Mouse (Mus musculus): Measurements from ENCODE around the gene Stx16. TPM values are rescaled to one million over a fixed set of nuclear protein-coding genes. Genes with fewer than 3 reads are reported as not detected.

Stx16 gene
- total and polyA plus RNA-seq, 2 experiments from 2014 or later = 10.5 to 35.4 TPM

GRCm38 (mm10) chr2:174132413-174132969, 56.4 kb downstream of the Stx16 start:
- WGBS = 89% methylated on average over 8 of the region's 8 CpGs
- H3K36me3 ChIP-seq (ENCODE audit: insufficient read depth, low read length) = no peaks in the 10 kb centered on the region
- H3K27ac ChIP-seq (ENCODE audit: low read depth, low read length) = no peak overlapping the region
- no peaks in the 10 kb centered on the region for H3K27me3 ChIP-seq (ENCODE audit: insufficient read depth, low read length)
- no peaks in the 10 kb centered on the region for H3K9me3 ChIP-seq (ENCODE audit: low read length)
- no peaks in the 10 kb centered on the region for H3K4me1 ChIP-seq (ENCODE audit: insufficient read depth, low read length)
- no peak overlapping the region for H3K4me3 ChIP-seq (ENCODE audit: low read depth, low read length)
- ATAC-seq (ENCODE audit: low FRiP score) (no peak), DNase-seq (ENCODE audit: low spot score) (no peak)
- no peak overlapping the region for H3K4me2 ChIP-seq (ENCODE audit: low read depth, low read length, poor library complexity, severe bottlenecking)
- no peak for TF ChIP-seq CTCF (IDR thresholded peaks at IDR 0.05)
- H3K9ac ChIP-seq (replicated peaks; ENCODE audit: low read length, poor library complexity, severe bottlenecking) = no peak overlapping the region

Other genes starting within 250 kb of the Stx16 start
- gene Npepl1, start 34.0 kb downstream of the Stx16 start, total RNA-seq (2014; rRNA removed) = 17.4 and 22.7 TPM in 2 replicates
- gene Npepl1, start 34.0 kb downstream of the Stx16 start, polyA plus RNA-seq (2015; fragmentation: Nextera tagmentation; extraction: Ambion mirVana) = 14.5 and 15.7 TPM in 2 replicates
- 1,613 and 1,637 TPM in 2 replicates for gene Gnas, start 208.0 kb downstream of the Stx16 start, total RNA-seq (2014; rRNA removed)
- 1,739 and 1,834 TPM in 2 replicates for gene Gnas, start 208.0 kb downstream of the Stx16 start, polyA plus RNA-seq (2015; fragmentation: Nextera tagmentation; extraction: Ambion mirVana)